Mouse (Mus musculus) gastrocnemius, adult 8-10 months (tissue): ENCODE measurements around the gene Pecam1. TPM values are rescaled to one million over a fixed set of nuclear protein-coding genes. Genes with fewer than 3 reads are reported as not detected.
A peak's percentile ranks its signal among the peaks of the same experiment; 100 is the strongest.

Experiments used
- microRNA-seq: library from miRNA; unstranded; fragments of <30 nt; microRNA quantifications from one replicate; pipeline ENCODE4 v1.2.0, GENCODE M21; 2022
- total RNA-seq, 4 experiments: library from RNA; stranded (reverse); gene quantifications; 2 replicates each; pipeline ENCODE4 v1.2.4; 2022

Gene Pecam1
- total RNA-seq, 4 experiments from 2014 or later: 25.4 to 30.9 (median 26.7) TPM

Small RNAs within 50 kb of the gene (microRNA-seq; reads per million reads assigned to microRNA genes)
- not detected for gene Gm25994
- gene Mir3064: 13.3 reads per million, percentile 10 among the genes with 10 or more reads in this experiment

Other genes starting within 250 kb of the Pecam1 start
- gene Tex2, start 137.2 kb downstream of the Pecam1 start, total RNA-seq: 10 to 100 TPM; 62.9 to 78.3 (median 68.0) TPM
- gene Milr1, start 598 bp upstream of the Pecam1 start, total RNA-seq: under 1 TPM in 1 of 4 experiments, not detected in 3; 0.40 TPM
- 1 to 10 TPM; 2.3 to 3.5 (median 3.0) TPM for gene Polg2, start 28.9 kb upstream of the Pecam1 start, total RNA-seq
- gene Ddx5, start 38.6 kb upstream of the Pecam1 start, total RNA-seq: 100 to 1,000 TPM; 190 to 257 (median 232) TPM
- gene Cep95, start 38.6 kb upstream of the Pecam1 start, total RNA-seq: 1 to 10 TPM; 2.5 to 5.0 (median 3.4) TPM
- gene Smurf2, start 170.1 kb upstream of the Pecam1 start, total RNA-seq: 10 to 100 TPM; 25.3 to 32.9 (median 28.0) TPM
- 10 to 100 TPM in 3 of 4 experiments, 1 to 10 TPM in 1; 8.2 to 15.4 (median 13.4) TPM for gene Kpna2, start 248.9 kb upstream of the Pecam1 start, total RNA-seq